Mouse (Mus musculus) kidney, embryonic 15.5 days (tissue): Measurements from ENCODE around the gene Mpzl1. TPM values are rescaled to one million over a fixed set of nuclear protein-coding genes. Genes with fewer than 3 reads are reported as not detected.

Source experiments
- ATAC-seq: fragments of 200-750 bp; cut with Nextera tagmentation; replicated peaks from 2 replicates; pipeline ENCODE4 v1.8.0; 2017; ENCODE audit warnings: moderate TSS enrichment; ENCODE audit not compliant: low FRiP score
- H3K27ac ChIP-seq: fragments of 300-500 bp; sonication (generic); 2 replicates; pipeline ENCODE4 v1.5.1; 2015; ENCODE audit warnings: mild to moderate bottlenecking, inconsistent platforms
- H3K27me3 ChIP-seq: fragments of 300-500 bp; sonication (generic); 2 replicates; pipeline ENCODE4 v1.6.1; 2015; ENCODE audit warnings: inconsistent platforms
- H3K36me3 ChIP-seq: fragments of 300-500 bp; sonication (generic); 2 replicates; pipeline ENCODE4 v1.6.1; 2015; ENCODE audit warnings: inconsistent platforms
- H3K4me1 ChIP-seq: fragments of 300-500 bp; sonication (generic); 2 replicates; pipeline ENCODE4 v1.6.1; 2015; ENCODE audit warnings: inconsistent platforms
- H3K4me2 ChIP-seq: fragments of 300-500 bp; sonication (generic); 2 replicates; pipeline ENCODE4 v1.6.1; 2015; ENCODE audit warnings: moderate library complexity, mild to moderate bottlenecking, inconsistent platforms
- H3K4me3 ChIP-seq: fragments of 300-500 bp; sonication (generic); replicated peaks from 2 replicates; pipeline ENCODE4 v1.5.1; 2015; ENCODE audit warnings: mild to moderate bottlenecking, inconsistent platforms
- H3K9ac ChIP-seq: fragments of 300-500 bp; sonication (generic); 2 replicates; pipeline ENCODE4 v1.6.1; 2015; ENCODE audit warnings: mild to moderate bottlenecking, inconsistent platforms
- H3K9me3 ChIP-seq: fragments of 300-500 bp; sonication (generic); replicated peaks from 2 replicates; pipeline ENCODE4 v1.6.1; 2016; ENCODE audit warnings: inconsistent platforms
- WGBS: fragments of 180-500 bp; shearing (Covaris S2); methylation state at CpG from one replicate; pipeline ENCODE4 v1.1.7; 2015; ENCODE audit warnings: mixed read lengths; 5-methylcytosine and 5-hydroxymethylcytosine counted together
- polyA plus RNA-seq: library from polyadenylated mRNA; unstranded; fragments of >200 nt; fragmentation: Nextera tagmentation; extraction: Ambion mirVana; gene quantifications from 2 replicates; pipeline ENCODE4 v1.2.1, GENCODE M21; 2015

Mpzl1 gene
- polyA plus RNA-seq, 1 experiment from 2014 or later, result 207 TPM

- 62% methylated on average over 7 of the region's 7 CpGs for WGBS
- Histone ChIP-seq H3K27me3 (no peaks in the 10 kb centered on the region), H3K9ac (no peak overlapping the region), H3K4me2 (no peak overlapping the region), H3K4me1 (peaks cover 27% of the 10 kb centered on the region), H3K4me3 (no peak overlapping the region), H3K9me3 (no peaks in the 10 kb centered on the region), H3K36me3 (peaks cover 48% of the 10 kb centered on the region), H3K27ac (0 out of 2 replicates have a peak overlapping the region, but pooled peaks have one; percentile 18)
- ATAC-seq, result no peak
Observed at GRCm38 (mm10) chr1:165609495-165610320, 24.6 kb downstream of the Mpzl1 start.

DNA sequence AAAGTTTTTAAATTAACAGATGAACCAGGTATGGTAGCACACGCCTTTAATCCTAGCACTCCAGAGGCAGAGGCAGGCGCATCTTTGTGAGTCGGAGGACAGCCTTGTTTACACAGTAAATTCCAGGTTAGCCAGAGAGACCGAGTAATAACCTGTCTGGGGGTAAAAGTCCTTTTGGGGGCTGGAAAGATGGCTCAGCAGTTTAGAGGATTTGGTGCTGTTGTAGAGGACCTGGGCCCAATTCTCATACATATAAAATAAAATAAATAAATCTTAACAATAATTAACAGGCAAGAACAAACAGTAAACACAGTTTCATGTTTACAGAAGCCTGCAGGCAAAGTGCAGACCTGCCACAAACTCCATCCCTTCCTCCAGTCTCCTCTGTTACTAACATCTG, 25.4 kb downstream of the Mpzl1 start:
- no peaks in the 10 kb centered on the region for H3K9me3 ChIP-seq
- no peak overlapping the region for H3K4me2 ChIP-seq
- no peaks in the 10 kb centered on the region for H3K27me3 ChIP-seq
- no peak overlapping the region for H3K9ac ChIP-seq
- 78% methylated on average over 4 of the region's 4 CpGs for WGBS
- no peak for ATAC-seq
- H3K36me3 ChIP-seq, result peaks cover 49% of the 10 kb centered on the region
- no peak overlapping the region for H3K4me3 ChIP-seq
- 0 out of 2 replicates have a peak overlapping the region, but pooled peaks have one; percentile 18 for H3K27ac ChIP-seq
- H3K4me1 ChIP-seq, result peaks cover 27% of the 10 kb centered on the region

DNA sequence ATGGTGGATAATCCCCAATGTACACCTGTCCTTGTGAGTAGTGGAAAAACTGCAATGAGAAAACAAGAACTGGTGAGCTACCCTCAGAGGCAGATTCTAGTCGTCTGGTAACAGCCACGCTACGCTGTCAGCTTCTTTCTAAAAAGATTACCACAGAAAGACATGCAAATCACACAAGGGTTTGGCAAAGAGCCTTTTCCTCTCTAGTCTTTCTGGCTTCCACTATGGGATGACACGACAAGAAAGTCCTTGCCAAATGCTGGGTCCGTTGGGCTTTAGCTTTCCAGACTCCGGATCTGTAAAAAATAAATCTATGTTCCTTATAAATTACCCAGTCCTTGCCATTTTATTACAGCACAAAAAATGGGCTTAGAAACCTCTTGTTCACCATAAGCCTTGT, 28.6 kb downstream of the Mpzl1 start:
- H3K4me1 ChIP-seq, result peaks cover 7% of the 10 kb centered on the region
- H3K27ac ChIP-seq, result no peak overlapping the region
- H3K36me3 ChIP-seq, result peaks cover 77% of the 10 kb centered on the region
- no peaks in the 10 kb centered on the region for H3K27me3 ChIP-seq
- H3K9ac ChIP-seq, result no peak overlapping the region
- no peak for ATAC-seq
- 83% methylated on average over 6 of the region's 6 CpGs for WGBS
- no peak overlapping the region for H3K4me2 ChIP-seq
- no peak overlapping the region for H3K4me3 ChIP-seq
- no peaks in the 10 kb centered on the region for H3K9me3 ChIP-seq

DNA sequence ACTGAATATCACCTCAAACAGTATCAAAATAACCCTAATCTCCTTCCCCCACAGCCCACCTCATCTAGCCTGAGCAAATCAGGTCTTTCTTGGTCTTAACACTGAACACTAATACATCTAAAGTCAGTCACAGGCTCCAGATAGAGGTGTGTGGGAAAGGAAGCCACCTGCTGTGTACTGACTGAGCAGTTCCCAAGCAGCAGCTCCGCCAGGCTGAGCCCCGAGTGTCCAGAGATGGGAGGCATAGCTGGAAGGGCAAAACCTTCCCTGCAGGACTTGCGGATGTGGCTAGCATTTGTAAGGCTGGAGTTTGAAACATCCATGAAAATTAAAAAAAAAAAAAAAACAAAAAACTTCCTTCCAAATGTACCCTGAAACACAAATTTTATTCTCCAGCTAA, 29.2 kb downstream of the Mpzl1 start:
- ATAC-seq, result no peak
- Histone ChIP-seq H3K27ac (no peak overlapping the region), H3K9me3 (no peaks in the 10 kb centered on the region), H3K27me3 (no peaks in the 10 kb centered on the region), H3K4me3 (no peak overlapping the region), H3K4me2 (no peak overlapping the region), H3K9ac (no peak overlapping the region), H3K36me3 (peaks cover 78% of the 10 kb centered on the region), H3K4me1 (peaks cover 5% of the 10 kb centered on the region; the same call in 1 of the 2 replicates)
- 97% methylated on average over 3 of the region's 3 CpGs for WGBS

DNA sequence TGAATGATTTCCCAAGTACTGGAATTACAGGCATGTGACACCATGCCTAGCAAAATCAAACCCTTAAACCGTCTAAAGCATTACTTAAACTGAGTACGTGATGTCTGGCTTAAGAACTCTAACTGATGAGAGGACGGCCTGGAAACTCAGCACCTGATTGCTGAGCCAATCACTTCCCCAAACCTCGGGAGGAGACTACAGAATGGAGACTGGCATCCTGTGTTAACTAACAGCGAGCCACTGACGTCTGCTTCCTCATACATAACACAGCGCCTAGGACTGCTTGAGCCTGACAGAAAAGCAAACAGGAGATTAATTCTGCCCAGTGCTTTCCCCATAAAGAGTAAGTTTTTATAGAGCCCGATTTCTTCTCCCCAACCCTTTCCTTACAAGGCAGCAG, 30.1 kb downstream of the Mpzl1 start:
- H3K27me3 ChIP-seq, result no peaks in the 10 kb centered on the region
- H3K9me3 ChIP-seq, result no peaks in the 10 kb centered on the region
- H3K4me2 ChIP-seq, result no peak overlapping the region
- no peaks in the 10 kb centered on the region for H3K4me1 ChIP-seq
- H3K4me3 ChIP-seq, result no peak overlapping the region
- H3K9ac ChIP-seq, result no peak overlapping the region
- ATAC-seq, result no peak
- H3K36me3 ChIP-seq, result peaks cover 82% of the 10 kb centered on the region
- 89% methylated on average over 8 of the region's 8 CpGs for WGBS
- no peak overlapping the region for H3K27ac ChIP-seq

GRCm38 (mm10) chr1:165603218-165603617, 31.1 kb downstream of the Mpzl1 start:
- H3K27me3 ChIP-seq, result no peaks in the 10 kb centered on the region
- H3K9ac ChIP-seq, result no peak overlapping the region
- H3K9me3 ChIP-seq, result no peaks in the 10 kb centered on the region
- no peak overlapping the region for H3K4me3 ChIP-seq
- 93% methylated on average over 14 of the region's 14 CpGs for WGBS
- no peak overlapping the region for H3K27ac ChIP-seq
- H3K36me3 ChIP-seq, result peaks cover 89% of the 10 kb centered on the region
- H3K4me1 ChIP-seq, result no peaks in the 10 kb centered on the region
- H3K4me2 ChIP-seq, result no peak overlapping the region
- no peak for ATAC-seq

GRCm38 (mm10) chr1:165601775-165602280, 32.5 kb downstream of the Mpzl1 start:
- ATAC-seq, result no peak
- WGBS, result 80% methylated on average over 10 of the region's 10 CpGs
- Histone ChIP-seq H3K9ac (no peak overlapping the region), H3K27me3 (no peaks in the 10 kb centered on the region), H3K4me3 (no peak overlapping the region), H3K9me3 (no peaks in the 10 kb centered on the region), H3K27ac (no peak overlapping the region), H3K36me3 (peaks cover 88% of the 10 kb centered on the region), H3K4me2 (no peak overlapping the region), H3K4me1 (no peaks in the 10 kb centered on the region)

DNA sequence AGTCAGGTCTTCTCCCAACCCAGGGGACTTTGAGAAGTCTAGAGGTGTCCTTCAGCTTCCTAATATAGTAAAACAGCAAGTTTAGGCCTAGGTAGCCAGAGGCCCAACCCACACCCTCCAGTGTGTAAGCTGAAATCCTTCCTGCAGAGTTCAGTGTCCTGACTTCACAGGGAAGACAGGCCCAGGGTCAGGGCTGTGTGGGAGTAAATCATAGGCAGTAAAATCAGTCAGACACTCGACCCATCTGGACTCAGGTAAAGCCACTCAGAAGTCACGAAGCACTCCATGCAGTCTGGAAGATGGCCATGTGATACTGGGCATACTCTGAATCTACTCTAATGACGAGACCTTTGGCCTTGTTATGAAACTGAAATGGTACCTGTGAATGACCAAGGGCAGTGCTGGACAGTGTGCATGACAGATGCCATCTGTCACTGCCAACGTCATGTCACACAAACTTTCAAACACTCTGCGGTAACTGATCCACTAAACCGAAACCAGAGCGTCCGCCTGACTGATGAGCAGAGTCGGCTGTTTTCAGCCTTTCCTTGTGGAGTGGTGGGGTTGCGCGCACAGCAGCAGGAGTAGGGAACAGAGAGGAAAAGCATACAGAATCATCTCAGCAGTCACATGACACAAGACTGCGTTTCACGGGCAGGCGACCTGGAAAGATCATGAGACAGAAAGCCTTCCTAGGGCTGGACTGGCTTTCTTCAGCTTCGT, 39.5 kb downstream of the Mpzl1 start:
- Histone ChIP-seq H3K27ac (peak overlapping the region; percentile 46), H3K4me2 (no peak overlapping the region), H3K9ac (no peak overlapping the region), H3K36me3 (peaks cover 88% of the 10 kb centered on the region), H3K4me1 (peaks cover 25% of the 10 kb centered on the region; the same call in 1 of the 2 replicates), H3K27me3 (no peaks in the 10 kb centered on the region), H3K9me3 (no peaks in the 10 kb centered on the region), H3K4me3 (no peak overlapping the region)
- WGBS, result 38% methylated on average over 15 of the region's 15 CpGs
- peak; percentile 71 for ATAC-seq

- H3K4me1 ChIP-seq, result peaks cover 48% of the 10 kb centered on the region
- no peak overlapping the region for H3K9ac ChIP-seq
- H3K9me3 ChIP-seq, result no peaks in the 10 kb centered on the region
- WGBS, result 88% methylated on average over 14 of the region's 14 CpGs
- no peak overlapping the region for H3K27ac ChIP-seq
- H3K4me3 ChIP-seq, result no peak overlapping the region
- H3K36me3 ChIP-seq, result peaks cover 67% of the 10 kb centered on the region
- no peak for ATAC-seq
- no peak overlapping the region for H3K4me2 ChIP-seq
- no peaks in the 10 kb centered on the region for H3K27me3 ChIP-seq
Observed at GRCm38 (mm10) chr1:165592295-165593082, 41.8 kb downstream of the Mpzl1 start.

DNA sequence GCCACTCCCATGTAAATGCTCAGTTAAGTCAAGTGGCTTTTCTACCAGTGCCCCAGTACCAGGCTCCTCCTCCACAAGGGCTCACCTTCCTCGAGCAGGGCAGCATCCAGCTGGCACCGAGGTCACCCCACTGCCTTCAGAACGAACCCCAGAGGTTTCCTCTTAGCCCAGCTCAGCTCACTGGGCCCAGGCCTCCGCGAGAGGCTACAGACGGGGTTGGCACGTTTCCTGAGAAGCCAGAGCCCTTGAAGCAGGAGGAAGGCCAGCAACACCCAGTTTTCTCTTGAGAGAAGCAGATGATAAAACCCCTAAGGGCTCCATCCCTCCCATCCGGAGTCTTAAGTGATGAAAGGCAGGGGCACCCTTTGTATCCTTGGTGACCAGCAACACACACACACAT, 43.6 kb downstream of the Mpzl1 start:
- no peaks in the 10 kb centered on the region for H3K27me3 ChIP-seq
- peaks cover 53% of the 10 kb centered on the region for H3K4me1 ChIP-seq
- no peak overlapping the region for H3K4me2 ChIP-seq
- 73% methylated on average over 8 of the region's 8 CpGs for WGBS
- H3K4me3 ChIP-seq, result no peak overlapping the region
- H3K9me3 ChIP-seq, result no peaks in the 10 kb centered on the region
- peak overlapping the region; percentile 88 for H3K27ac ChIP-seq
- H3K36me3 ChIP-seq, result peaks cover 53% of the 10 kb centered on the region
- no peak for ATAC-seq
- no peak overlapping the region for H3K9ac ChIP-seq

- H3K9me3 ChIP-seq, result no peaks in the 10 kb centered on the region
- no peaks in the 10 kb centered on the region for H3K27me3 ChIP-seq
- H3K4me3 ChIP-seq, result no peak overlapping the region
- peaks cover 43% of the 10 kb centered on the region for H3K4me1 ChIP-seq
- ATAC-seq, result peak; percentile 80
- H3K27ac ChIP-seq, result peak overlapping the region; percentile 88
- H3K9ac ChIP-seq, result no peak overlapping the region
- peaks cover 40% of the 10 kb centered on the region for H3K36me3 ChIP-seq
- peak overlapping the region; percentile 23 for H3K4me2 ChIP-seq
- WGBS, result 19% methylated on average over 10 of the region's 10 CpGs
Observed at GRCm38 (mm10) chr1:165589280-165590048, 44.9 kb downstream of the Mpzl1 start.
